Mouse (Mus musculus) testis, adult 2 months (tissue): Measurements from ENCODE around the gene Anln.

Source experiments
- CTCF ChIP-seq: fragments of 200-500 bp; IDR thresholded peaks from 2 replicates; pipeline ENCODE4 v1.5.1; 2012; ENCODE audit warnings: low read depth, mild to moderate bottlenecking, inconsistent platforms, low read length, moderate library complexity; ENCODE audit not compliant: control insufficient read depth, insufficient read depth, insufficient replicate concordance
- POLR2A ChIP-seq: fragments of 200-500 bp; IDR thresholded peaks from 2 replicates; pipeline ENCODE4 v1.6.1; 2012; ENCODE audit warnings: low read depth, mild to moderate bottlenecking, inconsistent platforms, low read length, moderate library complexity; ENCODE audit not compliant: control insufficient read depth

DNA sequence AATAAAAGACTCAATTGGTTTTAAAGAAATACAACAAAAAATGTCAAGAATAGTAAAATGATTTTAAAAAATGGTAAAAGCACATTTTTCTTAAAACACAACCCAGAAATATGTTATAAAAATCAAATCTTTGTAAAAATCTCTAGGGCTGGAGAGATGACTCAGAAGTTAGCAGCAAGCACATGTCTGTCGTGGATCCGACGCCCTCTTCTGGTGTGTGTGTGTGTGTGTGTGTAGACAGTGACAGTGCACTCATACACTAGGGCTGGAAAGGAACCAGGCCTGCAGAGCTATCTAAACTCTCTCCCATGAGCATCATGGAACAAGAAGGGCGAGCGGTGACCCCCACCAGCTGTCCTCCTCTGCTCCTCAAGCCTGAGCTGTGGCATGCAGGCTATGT lies 35.5 kb downstream of the Anln start:
- TF ChIP-seq POLR2A (no peak), CTCF (no peak)
